Mouse (Mus musculus) ES-E14 (cell line): ENCODE measurements around the gene Olfr493. TPM values are rescaled to one million over a fixed set of nuclear protein-coding genes. Genes with fewer than 3 reads are reported as not detected.

Experiments used
- DNase-seq: peaks from one replicate; pipeline ENCODE4 v3.0.0-alpha.2; 2013; ENCODE audit warnings: low read depth, low spot score
- H3K27ac ChIP-seq: 2 replicates; pipeline ENCODE4 v1.5.1; 2012; ENCODE audit warnings: low read depth, mild to moderate bottlenecking, low read length, moderate library complexity, mixed read lengths; ENCODE audit not compliant: poor library complexity, insufficient read depth, severe bottlenecking
- H3K36me3 ChIP-seq: 2 replicates; pipeline ENCODE4 v1.6.1; 2012; ENCODE audit warnings: mild to moderate bottlenecking, low read length, moderate library complexity, mixed read lengths; ENCODE audit not compliant: control insufficient read depth, poor library complexity, insufficient read depth, severe bottlenecking
- H3K4me1 ChIP-seq, 2 experiments: fragments of 150-350 bp in 1 of 2; sonication (generic) in 1 of 2; 2 replicates each; pipeline ENCODE4 v1.6.1; 2012; ENCODE audit warnings: low read length in 2 of 2, mild to moderate bottlenecking in 1 of 2, mixed read lengths in 1 of 2; ENCODE audit not compliant: control insufficient read depth in 2 of 2, insufficient read depth in 2 of 2, poor library complexity in 1 of 2
- H3K4me3 ChIP-seq, 2 experiments: fragments of 150-350 bp in 1 of 2; sonication (generic) in 1 of 2; 2 replicates each; pipeline ENCODE4 v1.5.1; 2012; ENCODE audit warnings: low read length in 2 of 2, low read depth in 1 of 2, mild to moderate bottlenecking in 1 of 2, mixed read lengths in 1 of 2; ENCODE audit not compliant: insufficient read depth in 1 of 2, poor library complexity in 1 of 2, severe bottlenecking in 1 of 2
- H3K9ac ChIP-seq: 2 replicates; pipeline ENCODE4 v1.6.1; 2012; ENCODE audit warnings: low read depth, mild to moderate bottlenecking, low read length, mixed read lengths; ENCODE audit not compliant: poor library complexity, insufficient read depth, severe bottlenecking
- H3K9me3 ChIP-seq: fragments of 150-350 bp; sonication (generic); 2 replicates; pipeline ENCODE4 v1.6.1; 2012; ENCODE audit warnings: low read depth, mild to moderate bottlenecking, low read length; ENCODE audit not compliant: control insufficient read depth, insufficient read depth
- CHD2 ChIP-seq: IDR thresholded peaks from 2 replicates; pipeline ENCODE4 v1.6.1; 2014; ENCODE audit warnings: mild to moderate bottlenecking, low read depth, low read length, inconsistent platforms
- HCFC1 ChIP-seq: IDR thresholded peaks from 2 replicates; pipeline ENCODE4 v1.6.1; 2012; ENCODE audit warnings: low read length, inconsistent platforms, borderline replicate concordance; ENCODE audit not compliant: insufficient read depth
- MAFK ChIP-seq: IDR thresholded peaks from 2 replicates; pipeline ENCODE4 v1.6.1; 2014; ENCODE audit warnings: mild to moderate bottlenecking, low read depth, low read length, inconsistent platforms; ENCODE audit not compliant: insufficient read depth
- ZC3H11A ChIP-seq: IDR thresholded peaks from 2 replicates; pipeline ENCODE4 v1.6.1; 2012; ENCODE audit warnings: low read depth, mild to moderate bottlenecking, inconsistent platforms, low read length, borderline replicate concordance
- ZNF384 ChIP-seq: IDR thresholded peaks from 2 replicates; pipeline ENCODE4 v1.6.1; 2012; ENCODE audit warnings: low read depth, low read length, inconsistent platforms
- in situ Hi-C, 2 experiments: fragments of 600-800 bp; cut with MboI; formaldehyde crosslinking; loops; one replicate each; pipeline ENCODE4 v1.15.1; 2025; ENCODE audit warnings: low sequenced_read_pairs in 2 of 2, inconsistent platforms in 1 of 2; ENCODE audit not compliant: unreplicated experiment in 2 of 2
- total RNA-seq: library from RNA; depleted of rRNA; stranded (reverse); fragments of 300-350 nt; gene quantifications from 2 replicates; pipeline ENCODE4 v1.2.3, GENCODE M21; 2012; rRNA removed

The Olfr493 gene
- total RNA-seq, result not detected in 2 replicates

DNA sequence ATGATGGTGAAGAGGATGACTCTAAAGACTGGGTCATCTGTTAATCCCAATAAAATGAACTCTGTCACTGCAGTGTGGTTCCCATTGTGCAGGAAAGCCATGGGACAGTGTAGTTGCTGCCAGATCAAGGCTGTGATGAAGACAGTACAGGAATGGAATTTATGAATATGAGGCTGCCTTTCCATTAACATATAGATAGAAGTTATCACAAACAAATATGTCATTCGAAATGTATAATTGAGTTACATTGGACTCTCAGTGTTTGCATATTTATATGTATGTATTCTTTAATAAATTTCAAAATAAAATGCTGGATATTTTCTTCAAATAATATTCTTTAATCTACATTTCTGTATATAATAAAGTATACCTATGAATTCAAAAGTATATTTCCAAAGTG, at the start of gene Olfr493:
Gene Olfr493, minus strand, starts transcription at position 101 of the 400 bp plus-strand sequence.
- Histone ChIP-seq H3K36me3 (no peaks in the 10 kb centered on the region), H3K4me3 (no peak within 1 kb of the TSS), H3K27ac (no peak within 1 kb of the TSS), H3K9ac (no peak within 1 kb of the TSS), H3K4me1 (no peaks in the 10 kb centered on the region), H3K9me3 (no peaks in the 10 kb centered on the region)
- DNase-seq, result no peak
- in situ Hi-C loops, result no loop called here
- TF ChIP-seq HCFC1 (no peak), CHD2 (no peak), ZNF384 (no peak), MAFK (no peak), ZC3H11A (no peak)

DNA sequence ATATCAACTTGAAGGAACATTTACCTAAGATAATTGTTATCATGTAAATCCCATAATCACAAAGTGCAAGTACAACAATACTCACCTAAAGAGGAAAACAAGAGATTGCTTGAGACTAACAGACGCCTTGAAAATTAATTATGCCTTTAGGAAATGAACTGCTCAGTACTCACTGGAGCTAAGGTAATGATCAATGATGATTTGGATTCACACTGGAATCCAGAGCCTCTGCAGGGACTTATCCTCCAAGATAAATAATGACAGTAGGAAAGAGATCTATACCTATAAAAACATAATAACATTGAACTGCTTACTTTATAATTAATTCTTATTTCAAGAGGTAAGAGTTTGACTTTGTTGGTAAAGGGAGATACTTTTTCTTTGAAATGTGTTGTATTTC, 46.1 kb upstream of the Olfr493 start, which contains the start of gene Olfr495:
Gene Olfr495, plus strand, starts transcription at position 301 of the 400 bp plus-strand sequence.
- H3K36me3 ChIP-seq, result no peaks in the 10 kb centered on the region
- no peaks in the 10 kb centered on the region for H3K9me3 ChIP-seq
- H3K27ac ChIP-seq, result no peak within 1 kb of the TSS
- DNase-seq, result no peak
- no peaks in the 10 kb centered on the region for H3K4me1 ChIP-seq
- H3K4me3 ChIP-seq, result no peak within 1 kb of the TSS
- H3K9ac ChIP-seq, result no peak within 1 kb of the TSS
- in situ Hi-C loops, result no loop called here
- no peak for TF ChIP-seq HCFC1
- TF ChIP-seq ZNF384, result no peak
- no peak for TF ChIP-seq ZC3H11A
- no peak for TF ChIP-seq MAFK

DNA sequence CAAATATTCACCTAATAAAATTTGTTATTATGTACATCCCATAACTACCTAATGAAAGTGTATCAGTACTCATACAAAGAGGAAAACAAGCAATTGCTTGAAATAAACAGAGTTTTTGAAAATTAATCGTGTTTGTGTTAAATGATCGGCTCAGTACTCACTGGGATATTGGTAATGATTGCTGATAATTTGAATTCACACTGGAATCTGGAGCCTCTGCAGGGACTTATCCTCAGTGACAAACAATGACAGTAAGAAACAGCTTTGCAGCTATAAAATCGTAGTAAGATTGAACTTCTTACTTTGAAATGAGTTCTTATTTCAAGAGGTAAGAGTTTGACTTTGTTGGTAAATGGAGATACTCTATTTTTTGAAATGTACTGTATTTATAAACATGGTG, 18.3 kb upstream of the Olfr493 start, which contains the start of gene Olfr494:
Gene Olfr494, plus strand, starts transcription at position 301 of the 400 bp plus-strand sequence.
- H3K9me3 ChIP-seq, result no peaks in the 10 kb centered on the region
- H3K27ac ChIP-seq, result no peak within 1 kb of the TSS
- no peaks in the 10 kb centered on the region for H3K4me1 ChIP-seq
- no peak within 1 kb of the TSS for H3K4me3 ChIP-seq
- DNase-seq, result no peak
- TF ChIP-seq ZC3H11A (no peak), HCFC1 (no peak), CHD2 (no peak), MAFK (no peak), ZNF384 (no peak)
- in situ Hi-C loops, result no loop called here
- no peaks in the 10 kb centered on the region for H3K36me3 ChIP-seq
- H3K9ac ChIP-seq, result no peak within 1 kb of the TSS

DNA sequence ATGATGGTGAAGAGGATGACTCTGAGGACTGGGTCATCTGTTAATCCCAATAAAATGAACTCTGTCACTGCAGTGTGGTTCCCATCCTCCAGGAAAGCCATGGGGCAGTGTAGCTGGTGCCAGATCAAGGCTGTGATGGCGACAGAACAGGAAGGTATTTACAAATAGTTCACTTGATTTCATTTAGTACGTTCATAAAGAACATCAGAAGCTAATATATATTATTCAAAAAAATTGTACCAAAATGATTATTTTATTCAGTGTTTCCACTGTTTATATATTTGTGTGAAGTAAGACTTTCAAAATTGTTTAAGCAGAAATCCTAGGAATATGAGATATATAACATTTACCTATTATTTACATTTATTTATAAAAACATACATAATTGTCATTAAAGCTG, 23.2 kb downstream of the Olfr493 start, which contains the start of gene Olfr492:
Gene Olfr492, minus strand, starts transcription at position 101 of the 400 bp plus-strand sequence.
- Histone ChIP-seq H3K27ac (no peak within 1 kb of the TSS), H3K36me3 (no peaks in the 10 kb centered on the region), H3K9ac (no peak within 1 kb of the TSS), H3K4me1 (no peaks in the 10 kb centered on the region), H3K9me3 (no peaks in the 10 kb centered on the region), H3K4me3 (no peak within 1 kb of the TSS)
- TF ChIP-seq HCFC1 (no peak), ZNF384 (no peak), MAFK (no peak), CHD2 (no peak), ZC3H11A (no peak)
- in situ Hi-C loops, result no loop called here
- DNase-seq, result no peak

DNA sequence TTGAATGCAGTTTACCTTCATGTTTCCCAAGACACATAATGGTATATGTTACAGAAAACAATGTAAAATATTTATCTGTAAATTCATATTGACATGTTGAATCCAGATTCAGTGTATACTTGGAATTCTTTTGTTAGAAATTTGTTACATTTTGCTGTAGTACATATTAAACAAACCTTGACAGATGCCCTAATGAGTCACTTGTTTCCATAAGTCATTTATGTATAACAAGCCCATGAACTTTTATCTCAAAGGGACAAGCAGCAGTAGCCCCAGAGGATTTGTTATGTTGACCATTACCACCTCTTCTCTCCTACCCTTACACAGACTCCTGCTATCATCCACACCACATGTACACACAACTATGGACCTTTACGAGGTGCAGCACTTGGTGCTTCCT, 33.6 kb downstream of the Olfr493 start, which contains the start of gene Olfr491:
Gene Olfr491, plus strand, starts transcription at position 301 of the 400 bp plus-strand sequence.
- in situ Hi-C loops, result no loop called here

More for the DNA sequence above, 33.6 kb downstream of the Olfr493 start, which contains the start of gene Olfr491:
- TF ChIP-seq HCFC1 (no peak), ZC3H11A (no peak), MAFK (no peak), ZNF384 (no peak), CHD2 (no peak)
- Histone ChIP-seq H3K4me3 (no peak within 1 kb of the TSS), H3K36me3 (no peaks in the 10 kb centered on the region), H3K27ac (no peak within 1 kb of the TSS), H3K9ac (no peak within 1 kb of the TSS), H3K9me3 (no peaks in the 10 kb centered on the region), H3K4me1 (no peaks in the 10 kb centered on the region)
- DNase-seq, result no peak

Other genes starting within 250 kb of the Olfr493 start
- gene Olfr482, start 249.4 kb downstream of the Olfr493 start, total RNA-seq, result not detected in 2 replicates
- not detected in 2 replicates for gene Olfr483, start 246.1 kb downstream of the Olfr493 start, total RNA-seq
- not detected in 2 replicates for gene Olfr484, start 219.5 kb downstream of the Olfr493 start, total RNA-seq
- not detected in 2 replicates for gene Olfr485, start 187.1 kb downstream of the Olfr493 start, total RNA-seq
- gene Olfr486, start 174.2 kb downstream of the Olfr493 start, total RNA-seq, result not detected in 2 replicates
- gene Olfr487, start 132.3 kb downstream of the Olfr493 start, total RNA-seq, result not detected in 2 replicates
- gene Olfr488, start 88.6 kb downstream of the Olfr493 start, total RNA-seq, result not detected in 2 replicates
- gene Olfr490, start 58.0 kb downstream of the Olfr493 start, total RNA-seq, result not detected in 2 replicates
- gene Olfr491, start 33.5 kb downstream of the Olfr493 start, total RNA-seq, result not detected in 2 replicates
- gene Olfr492, start 23.3 kb downstream of the Olfr493 start, total RNA-seq, result not detected in 2 replicates
- gene Olfr494, start 18.4 kb upstream of the Olfr493 start, total RNA-seq, result not detected in 2 replicates
- gene Olfr495, start 46.2 kb upstream of the Olfr493 start, total RNA-seq, result not detected in 2 replicates
- gene Olfr497, start 73.4 kb upstream of the Olfr493 start, total RNA-seq, result not detected in 2 replicates
- gene Olfr498, start 118.3 kb upstream of the Olfr493 start, total RNA-seq, result not detected in 2 replicates
- not detected in 2 replicates for gene Olfr502, start 178.1 kb upstream of the Olfr493 start, total RNA-seq
- gene Olfr503, start 197.5 kb upstream of the Olfr493 start, total RNA-seq, result 0.36 TPM in 1 of 2 replicates, not detected in the other
- gene Olfr504, start 218.8 kb upstream of the Olfr493 start, total RNA-seq, result not detected in 2 replicates